Mouse (Mus musculus): ENCODE results near the gene Itpkc.

DNA sequence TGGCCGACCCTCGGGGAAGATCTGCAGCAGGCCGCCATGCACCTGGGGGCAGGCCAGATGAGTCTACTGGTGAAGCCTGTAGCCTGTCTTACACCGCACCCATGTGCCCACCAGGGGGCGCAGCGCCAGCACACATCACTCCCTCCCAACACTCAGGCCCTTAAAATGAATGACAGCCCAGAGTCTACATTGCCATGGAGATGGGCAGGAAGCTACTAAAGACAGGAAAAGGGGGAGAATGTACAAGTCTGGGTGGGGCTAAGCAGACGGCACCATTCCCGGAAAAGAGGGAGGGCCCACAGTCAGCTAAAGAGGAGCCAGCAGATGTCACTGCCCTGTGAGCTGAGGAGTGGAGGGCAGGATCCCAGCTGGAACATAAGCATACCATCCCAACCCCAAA, 68.6 kb downstream of the Itpkc start:
- TF ChIP-seq ZC3H11A (IDR thresholded peaks at IDR 0.05; ENCODE audit: borderline replicate concordance, low read depth, low read length) (0 out of 2 replicates have a peak, but pooled peaks have one; percentile 24), MAFK (IDR thresholded peaks at IDR 0.05; ENCODE audit: insufficient read depth, low read depth, low read length) (no peak), ZNF384 (IDR thresholded peaks at IDR 0.05; ENCODE audit: low read depth, low read length) (no peak), HCFC1 (IDR thresholded peaks at IDR 0.05; ENCODE audit: borderline replicate concordance, insufficient read depth, low read length) (peak; percentile 42; the same call in 1 of the 2 replicates)
